Mouse (Mus musculus) olfactory bulb, adult 2 months (tissue): ENCODE measurements around the gene Prrc2b.

Experiments
- CTCF ChIP-seq: fragments of 200-500 bp; IDR thresholded peaks from 2 replicates; pipeline ENCODE4 v1.5.1; 2012; ENCODE audit warnings: low read depth, mild to moderate bottlenecking, low read length, moderate library complexity; ENCODE audit not compliant: insufficient read depth
- POLR2A ChIP-seq: fragments of 200-500 bp; IDR thresholded peaks from 2 replicates; pipeline ENCODE4 v1.6.1; 2012; ENCODE audit warnings: mild to moderate bottlenecking, low read depth, low read length, moderate library complexity; ENCODE audit not compliant: insufficient read depth

- no peak for TF ChIP-seq POLR2A
- no peak for TF ChIP-seq CTCF
Measured at GRCm38 (mm10) chr2:32102944-32103343, 47.9 kb upstream of the Prrc2b start.
